Mouse (Mus musculus) kidney, postnatal 4 days (tissue): ENCODE data around the gene Il6ra.
A peak's percentile ranks its signal among the peaks of the same experiment; 100 is the strongest.

Experiments
- DNase-seq, 2 experiments: peaks; one replicate each; pipeline ENCODE4 v3.0.0; 2021; ENCODE audit warnings: mixed read lengths in 2 of 2

The Il6ra gene

GRCm38 (mm10) chr3:89847126-89847525 is 65.9 kb downstream of the Il6ra start:
- DNase-seq, result no peak

- DNase-seq, result no peak
Measured at GRCm38 (mm10) chr3:89845814-89846213, 67.2 kb downstream of the Il6ra start.

- peak; percentile 34 to 67 for DNase-seq
Measured at GRCm38 (mm10) chr3:89843148-89843547, 69.8 kb downstream of the Il6ra start.

GRCm38 (mm10) chr3:89842258-89842657 is 70.7 kb downstream of the Il6ra start:
- peak; percentile 76 to 78 for DNase-seq

GRCm38 (mm10) chr3:89835362-89835761 is 77.6 kb downstream of the Il6ra start:
- DNase-seq, result peak; percentile 41 to 63

GRCm38 (mm10) chr3:89830815-89831591 is 82.0 kb downstream of the Il6ra start, which contains the start of gene She:
Gene She (plus strand): TSS chr3:89831370.
- DNase-seq, result peak; percentile 57 to 66

GRCm38 (mm10) chr3:89826295-89826694 is 86.7 kb downstream of the Il6ra start:
- no peak for DNase-seq

GRCm38 (mm10) chr3:89823594-89823993 is 89.4 kb downstream of the Il6ra start:
- DNase-seq, result no peak

- DNase-seq, result no peak
Measured at GRCm38 (mm10) chr3:89821548-89822480, 91.2 kb downstream of the Il6ra start.

- no peak for DNase-seq
Measured at GRCm38 (mm10) chr3:89821096-89821513, 91.9 kb downstream of the Il6ra start.

GRCm38 (mm10) chr3:89820311-89821095 is 92.5 kb downstream of the Il6ra start:
- no peak for DNase-seq

GRCm38 (mm10) chr3:89819897-89820296 is 93.1 kb downstream of the Il6ra start:
- DNase-seq, result no peak

- no peak for DNase-seq
Measured at GRCm38 (mm10) chr3:89818605-89819004, 94.4 kb downstream of the Il6ra start.

GRCm38 (mm10) chr3:89817056-89817455 is 95.9 kb downstream of the Il6ra start:
- DNase-seq, result peak; percentile 75 to 77
